Mouse (Mus musculus) brown adipose tissue, adult 24 weeks (tissue): Measurements from ENCODE around the gene Kif22. TPM values are rescaled to one million over a fixed set of nuclear protein-coding genes. Genes with fewer than 3 reads are reported as not detected.
A peak's percentile ranks its signal among the peaks of the same experiment; 100 is the strongest.

Experiments used
- H3K27ac ChIP-seq: fragments of 200-500 bp; replicated peaks from 2 replicates; pipeline ENCODE4 v1.5.1; 2012; ENCODE audit warnings: low read depth, mild to moderate bottlenecking, low read length
- H3K4me1 ChIP-seq: fragments of 200-500 bp; 2 replicates; pipeline ENCODE4 v1.6.1; 2012; ENCODE audit warnings: low read length, mixed read lengths; ENCODE audit not compliant: control insufficient read depth, insufficient read depth, insufficient read length
- H3K4me3 ChIP-seq: fragments of 200-500 bp; 2 replicates; pipeline ENCODE4 v1.5.1; 2012; ENCODE audit warnings: low read depth, mild to moderate bottlenecking, low read length, moderate library complexity; ENCODE audit not compliant: insufficient read depth
- polyA plus RNA-seq: library from polyadenylated mRNA; stranded (reverse); fragments of >200 nt; gene quantifications from 2 replicates; pipeline ENCODE4 v1.2.4, GENCODE M21; 2012; ENCODE audit not compliant: missing spikeins, insufficient read depth, insufficient read length

Kif22 gene
- polyA plus RNA-seq, 1 experiment = not detected

DNA sequence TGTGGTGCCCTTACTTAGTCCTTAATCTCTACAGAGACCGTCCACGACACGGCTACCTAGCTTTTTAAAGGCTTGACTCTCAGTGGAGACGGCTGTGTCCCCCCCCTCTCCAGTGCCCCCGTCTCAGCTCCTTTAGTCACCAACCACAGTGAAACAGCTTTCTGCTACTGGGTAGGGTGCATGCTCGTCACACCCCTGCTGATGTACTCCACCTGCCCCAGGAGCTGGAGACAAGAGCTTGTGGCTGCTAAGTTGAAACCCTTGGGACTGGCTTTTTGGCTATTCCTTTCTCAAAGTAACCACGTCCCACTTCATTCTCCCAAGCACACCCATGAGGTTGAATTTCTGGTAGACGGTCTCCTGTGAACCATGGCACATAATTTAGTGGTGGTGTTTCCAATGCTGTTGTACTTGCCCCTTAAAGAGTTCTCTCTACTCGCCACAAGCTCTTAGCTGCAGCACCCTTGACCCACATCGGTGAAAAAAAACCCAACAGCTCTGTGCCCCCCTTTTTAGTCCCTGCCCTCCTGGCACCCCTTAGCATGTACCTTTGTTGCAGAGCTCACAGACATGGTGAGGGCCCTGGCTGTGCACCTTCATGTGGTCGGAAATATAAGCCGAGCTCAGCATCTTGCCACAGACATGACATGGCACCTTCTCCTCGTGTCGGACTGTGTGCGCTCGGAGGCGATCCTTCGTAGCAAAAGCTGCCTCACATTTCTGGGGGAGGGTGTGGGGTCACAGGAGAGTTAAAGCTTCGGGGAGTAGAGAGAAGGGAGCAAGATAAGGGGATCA lies 18.2 kb downstream of the Kif22 start:
- Histone ChIP-seq H3K4me3 (no peak overlapping the region), H3K4me1 (peaks cover 5% of the 10 kb centered on the region), H3K27ac (no peak overlapping the region)

DNA sequence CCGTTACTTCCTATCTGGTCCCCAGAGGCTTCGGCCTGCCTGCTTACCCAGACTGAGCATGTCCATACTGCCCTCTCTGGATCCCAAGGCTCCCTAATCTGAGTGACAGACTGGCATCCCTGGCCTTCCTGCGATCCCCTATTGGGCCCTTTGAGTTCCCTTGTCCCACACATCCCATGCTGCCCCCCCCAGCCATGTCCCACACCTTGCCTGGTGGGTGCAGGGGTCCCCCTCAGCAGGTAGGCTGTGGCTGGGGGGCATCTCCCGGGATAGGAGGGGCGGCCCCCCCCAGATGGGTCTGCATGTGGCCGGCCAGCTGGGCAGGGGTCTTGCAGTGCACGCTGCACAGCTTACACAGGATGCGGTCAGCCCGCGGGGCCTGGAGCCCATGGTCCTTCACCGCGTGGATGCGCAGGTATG lies 19.0 kb downstream of the Kif22 start:
- H3K4me1 ChIP-seq = peaks cover 5% of the 10 kb centered on the region
- no peak overlapping the region for H3K27ac ChIP-seq
- no peak overlapping the region; the same call in 1 of the 2 replicates for H3K4me3 ChIP-seq

DNA sequence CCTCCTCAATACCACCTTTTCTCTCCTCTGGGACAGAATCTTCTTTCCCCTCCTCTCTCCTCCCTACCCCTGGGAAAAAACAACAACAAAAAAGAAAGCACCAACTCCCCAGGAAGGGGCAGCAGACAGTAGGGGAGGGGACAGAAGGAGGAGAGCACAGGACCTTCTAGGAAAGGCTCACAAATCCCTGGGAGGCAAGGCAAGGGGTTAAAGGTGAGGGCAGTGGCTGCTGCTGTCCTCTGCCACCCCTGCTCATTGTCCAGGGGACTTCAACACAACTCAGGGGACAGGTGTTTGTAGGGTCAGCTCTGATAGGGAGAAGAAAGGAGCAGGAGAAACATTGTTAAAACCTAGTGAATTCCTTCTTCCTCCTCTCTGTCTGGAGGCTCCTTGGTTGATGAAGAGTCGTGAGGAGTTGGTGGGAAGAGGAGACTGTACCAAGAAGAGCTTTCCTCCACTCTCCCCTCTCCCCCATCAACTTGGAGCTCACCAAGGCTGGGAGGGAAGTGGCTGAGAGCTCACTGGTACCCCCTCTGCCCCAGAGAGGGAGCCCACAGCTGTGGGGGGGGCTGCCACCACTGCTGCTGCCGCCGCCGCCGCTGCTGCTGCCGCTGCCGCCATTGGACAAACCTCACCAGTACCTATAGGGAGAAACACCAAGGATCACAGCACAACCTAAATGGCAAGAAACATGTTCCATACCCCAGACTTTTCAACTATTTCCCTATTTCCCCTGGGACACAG lies 19.6 kb downstream of the Kif22 start:
- H3K27ac ChIP-seq = no peak overlapping the region
- no peak overlapping the region for H3K4me3 ChIP-seq
- H3K4me1 ChIP-seq = no peaks in the 10 kb centered on the region; the same call in none of the 2 replicates

- H3K27ac ChIP-seq = no peak overlapping the region
- no peaks in the 10 kb centered on the region; the same call in none of the 2 replicates for H3K4me1 ChIP-seq
- H3K4me3 ChIP-seq = no peak overlapping the region
Measured at GRCm38 (mm10) chr7:127021563-127022527, 20.4 kb downstream of the Kif22 start.

DNA sequence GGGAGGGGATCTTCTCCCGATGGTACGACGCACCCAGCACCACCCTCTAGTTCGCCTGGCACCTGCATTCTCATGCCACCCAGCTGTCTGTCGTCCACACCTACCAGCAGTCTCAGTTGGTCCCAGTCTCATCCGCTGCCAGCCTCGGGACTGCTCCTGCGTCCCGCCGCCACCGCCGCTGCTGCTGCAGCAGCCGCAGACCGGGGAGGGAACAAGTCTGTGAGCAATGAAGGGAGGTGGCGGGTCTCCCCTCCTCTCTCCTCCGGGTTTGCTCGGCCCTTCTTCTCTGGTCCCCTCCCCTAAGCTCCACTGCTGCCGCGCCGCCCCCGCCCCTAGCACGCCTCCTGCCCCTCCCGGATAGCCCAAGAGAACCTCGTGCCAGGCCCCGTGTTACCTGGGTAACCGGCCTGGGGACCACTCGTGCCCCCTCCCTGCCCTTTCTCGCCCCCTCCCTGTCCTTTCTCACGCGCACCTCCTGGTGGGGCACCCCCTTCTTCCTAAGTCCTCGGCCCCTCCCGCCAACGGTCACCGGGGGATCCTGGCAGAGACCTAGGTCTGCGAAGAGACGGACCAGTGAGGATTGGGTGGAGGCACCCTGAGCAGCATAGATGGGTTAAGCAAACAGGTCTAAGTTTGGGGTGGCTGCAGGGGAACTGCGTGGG lies 21.2 kb downstream of the Kif22 start, which contains the start of the genes Gm42742 and Prrt2:
TSS of gene Gm42742 (minus strand) at position 197 of the 662 bp plus-strand sequence.
TSS of gene Prrt2 (minus strand) at position 311 of the 662 bp plus-strand sequence.
- H3K4me3 ChIP-seq = peak within 1 kb of the TSS; percentile 39
- no peak within 1 kb of the TSS for H3K27ac ChIP-seq
- H3K4me1 ChIP-seq = peaks cover under 1% of the 10 kb centered on the region

DNA sequence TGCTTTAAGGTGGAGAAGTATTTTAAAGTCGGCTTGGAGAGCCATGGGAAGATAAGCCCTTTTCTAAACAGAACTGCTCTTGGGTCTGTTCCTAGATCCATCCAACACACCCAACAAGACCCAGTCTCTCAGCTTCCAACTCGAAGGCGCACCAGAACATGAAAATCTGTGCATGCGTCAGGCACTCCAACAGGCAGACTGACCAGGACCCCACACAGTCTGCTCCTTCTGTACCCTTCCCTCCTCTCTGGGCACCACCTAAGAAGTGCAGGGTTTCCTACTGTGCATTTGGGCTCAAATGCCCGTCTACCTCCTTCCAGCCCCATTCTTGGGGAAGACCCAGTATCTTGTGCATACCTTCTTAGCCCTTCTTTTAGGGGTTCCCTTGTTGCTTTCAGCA lies 21.8 kb downstream of the Kif22 start:
- Histone ChIP-seq H3K27ac (no peak overlapping the region), H3K4me3 (peak overlapping the region; percentile 39), H3K4me1 (peaks cover 6% of the 10 kb centered on the region)

GRCm38 (mm10) chr7:127020031-127020430 lies 22.2 kb downstream of the Kif22 start:
- Histone ChIP-seq H3K4me1 (peaks cover 8% of the 10 kb centered on the region), H3K27ac (no peak overlapping the region), H3K4me3 (peak overlapping the region; percentile 39)

GRCm38 (mm10) chr7:127019306-127019960 lies 22.8 kb downstream of the Kif22 start:
- Histone ChIP-seq H3K27ac (no peak overlapping the region), H3K4me3 (peak overlapping the region; percentile 39; the same call in 1 of the 2 replicates), H3K4me1 (peaks cover 9% of the 10 kb centered on the region)

GRCm38 (mm10) chr7:127018416-127019305 lies 23.6 kb downstream of the Kif22 start:
- Histone ChIP-seq H3K4me3 (peak overlapping the region; percentile 6; the same call in 1 of the 2 replicates), H3K27ac (peak overlapping the region; percentile 45; the same call in 1 of the 2 replicates), H3K4me1 (peaks cover 9% of the 10 kb centered on the region)

- 0 out of 2 replicates have a peak overlapping the region, but pooled peaks have one; percentile 23 for H3K27ac ChIP-seq
- no peak overlapping the region for H3K4me3 ChIP-seq
- H3K4me1 ChIP-seq = peaks cover 15% of the 10 kb centered on the region
Measured at GRCm38 (mm10) chr7:127017950-127018345, 24.3 kb downstream of the Kif22 start.

DNA sequence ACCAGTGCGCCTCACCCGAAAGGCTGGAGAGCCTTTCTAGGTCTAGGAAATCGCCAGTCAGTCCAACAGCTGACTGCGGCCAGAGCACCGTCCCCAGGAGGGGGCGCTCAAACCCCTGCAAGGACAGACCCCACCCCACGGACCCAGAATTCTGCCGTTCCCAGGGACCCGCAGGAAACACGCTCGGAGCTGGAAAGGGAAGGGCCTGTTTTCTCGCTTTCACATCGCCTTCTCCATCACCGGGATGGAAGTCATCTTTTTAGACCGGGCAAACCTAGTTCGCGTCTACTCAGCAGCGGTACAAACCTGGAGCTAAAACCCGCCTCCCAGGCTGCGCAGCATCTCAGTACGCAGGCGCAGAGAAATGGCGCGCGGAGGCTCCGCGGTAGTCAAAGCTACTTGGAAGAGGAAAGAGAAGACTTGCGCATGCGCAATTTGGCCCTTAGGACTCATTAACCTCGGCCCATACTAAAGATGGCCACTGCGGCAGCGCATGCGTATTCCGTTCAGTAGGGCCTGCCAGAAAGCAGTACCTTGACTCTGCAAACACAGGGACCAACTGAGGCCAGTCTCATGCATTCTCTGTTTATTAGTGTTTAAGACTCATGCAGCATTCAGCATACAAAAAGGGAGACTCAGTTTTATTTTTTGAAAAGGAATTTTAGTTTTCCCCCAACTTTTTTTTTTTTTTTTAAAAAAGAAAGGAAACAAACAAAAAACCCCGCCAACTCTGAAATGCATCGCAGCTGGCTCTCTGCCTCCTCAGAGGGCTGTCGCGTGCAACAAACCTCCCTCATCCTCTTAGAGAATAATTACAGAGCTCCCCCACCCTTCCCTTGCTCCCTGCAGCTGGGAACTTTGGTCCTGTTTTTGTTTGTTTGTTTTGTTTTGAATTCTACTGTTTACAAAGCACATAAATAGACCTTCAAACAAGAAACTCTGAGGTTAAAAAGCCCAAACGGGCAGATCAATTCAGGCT lies 25.0 kb downstream of the Kif22 start, which contains the start of gene Pagr1a:
TSS of gene Pagr1a (minus strand) at position 382 of the 979 bp plus-strand sequence.
- Histone ChIP-seq H3K4me1 (peaks cover 17% of the 10 kb centered on the region), H3K27ac (peak within 1 kb of the TSS; percentile 93), H3K4me3 (peak within 1 kb of the TSS; percentile 83)

- H3K4me3 ChIP-seq = peak overlapping the region; percentile 83
- peaks cover 17% of the 10 kb centered on the region for H3K4me1 ChIP-seq
- peak overlapping the region; percentile 93 for H3K27ac ChIP-seq
Measured at GRCm38 (mm10) chr7:127016486-127016938, 25.8 kb downstream of the Kif22 start.
